Mouse (Mus musculus): ENCODE data around the gene Zcchc12.

Gene Zcchc12

GRCm38 (mm10) chrX:36195736-36196525 is at the start of gene Zcchc12:
Zcchc12 (plus strand) TSS chrX:36195904.
- DNase-seq = no peak

GRCm38 (mm10) chrX:36146746-36147145 is 49.0 kb upstream of the Zcchc12 start:
- DNase-seq = peak; percentile 3

- no peak for DNase-seq
These were observed 45.6 kb upstream of the Zcchc12 start for GRCm38 (mm10) chrX:36150100-36150499.

GRCm38 (mm10) chrX:36156677-36157076 is 39.0 kb upstream of the Zcchc12 start:
- no peak for DNase-seq

GRCm38 (mm10) chrX:36161567-36161966 is 34.1 kb upstream of the Zcchc12 start:
- peak; percentile 0 for DNase-seq

GRCm38 (mm10) chrX:36183625-36184024 is 12.1 kb upstream of the Zcchc12 start:
- peak; percentile 60 for DNase-seq

- no peak for DNase-seq
These were observed 9.7 kb upstream of the Zcchc12 start for GRCm38 (mm10) chrX:36186036-36186435.

- no peak for DNase-seq
These were observed 9.3 kb upstream of the Zcchc12 start for GRCm38 (mm10) chrX:36186443-36186842.

- DNase-seq = no peak
These were observed 1.8 kb upstream of the Zcchc12 start for GRCm38 (mm10) chrX:36193951-36194350.

GRCm38 (mm10) chrX:36209554-36209953 is 13.8 kb downstream of the Zcchc12 start:
- no peak for DNase-seq

GRCm38 (mm10) chrX:36211216-36211615 is 15.5 kb downstream of the Zcchc12 start:
- no peak for DNase-seq

- DNase-seq = no peak
These were observed 25.7 kb downstream of the Zcchc12 start for GRCm38 (mm10) chrX:36221366-36221765.

- peak; percentile 85 for DNase-seq
These were observed 30.1 kb downstream of the Zcchc12 start for GRCm38 (mm10) chrX:36225777-36226176.

- DNase-seq = peak; percentile 47
These were observed 30.9 kb downstream of the Zcchc12 start for GRCm38 (mm10) chrX:36226577-36226976.

GRCm38 (mm10) chrX:36228861-36229260 is 33.2 kb downstream of the Zcchc12 start:
- DNase-seq = peak; percentile 14

GRCm38 (mm10) chrX:36229273-36229672 is 33.6 kb downstream of the Zcchc12 start:
- DNase-seq = no peak

- no peak for DNase-seq
These were observed 39.9 kb downstream of the Zcchc12 start for GRCm38 (mm10) chrX:36235652-36236051.

All from lung, postnatal 14 days (tissue).